Mouse (Mus musculus): ENCODE measurements around the gene Col15a1.
A peak's percentile ranks its signal among the peaks of the same experiment; 100 is the strongest.

Col15a1 gene

DNA sequence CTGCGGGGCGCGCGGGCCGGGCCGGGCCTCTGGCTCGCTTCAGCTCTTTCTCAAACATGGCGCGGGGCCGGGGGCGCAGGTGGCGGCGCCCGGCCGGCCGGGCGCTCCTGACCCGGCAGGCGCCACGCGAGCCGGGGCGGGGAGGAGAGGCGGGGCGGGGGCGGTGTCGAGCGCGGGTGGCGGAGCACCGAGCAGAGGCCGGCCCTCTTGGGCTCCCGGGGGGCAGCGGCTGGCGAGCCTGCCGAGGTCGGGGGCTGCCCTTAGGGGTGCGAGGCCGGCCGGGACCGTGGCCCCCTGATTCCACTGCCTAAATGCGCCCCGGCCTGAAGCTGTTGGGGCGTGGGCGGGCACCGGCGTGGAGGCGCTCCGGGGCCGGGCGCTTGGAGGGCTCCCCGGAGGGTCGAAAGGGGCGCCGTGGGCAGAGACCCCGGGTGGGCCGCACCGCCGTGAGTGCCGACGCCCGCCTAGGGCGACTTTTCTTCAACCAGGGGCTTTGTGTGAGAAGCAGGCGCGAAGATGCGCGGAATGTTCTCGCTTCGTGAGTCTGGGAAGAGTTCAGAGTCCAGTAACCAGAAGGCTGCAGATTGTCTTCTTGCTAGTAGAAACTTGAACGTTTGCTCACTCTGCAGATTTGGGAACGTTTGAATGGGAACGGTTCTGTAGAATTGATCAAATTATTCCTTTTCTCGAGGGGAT, 145.6 kb downstream of the Col15a1 start:
- peak; percentile 17 for DNase-seq

- DNase-seq, result no peak
These were observed 146.3 kb downstream of the Col15a1 start for GRCm38 (mm10) chr4:47354304-47354703.

DNA sequence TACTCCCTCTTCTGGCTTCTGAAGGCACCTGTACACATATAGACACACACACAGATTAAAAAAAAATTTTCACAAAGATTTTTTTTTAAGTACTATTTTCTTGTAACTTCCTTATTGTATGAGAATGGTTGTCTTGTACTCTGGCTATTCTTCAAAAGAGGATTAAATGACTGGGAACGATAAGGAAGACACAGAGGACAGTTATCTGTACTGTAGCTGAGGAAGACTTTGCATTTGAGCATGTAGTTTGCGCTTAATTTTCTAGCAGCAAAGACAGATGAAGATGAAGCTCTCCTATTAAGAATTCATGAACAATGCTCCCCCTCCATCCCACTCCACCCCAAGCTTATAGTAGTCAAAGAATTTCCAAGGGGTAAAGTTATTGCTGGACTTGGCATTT, 154.7 kb downstream of the Col15a1 start:
- no peak for DNase-seq
